Mouse (Mus musculus) stomach, postnatal 0 days (tissue): Measurements from ENCODE around the gene Luc7l3. TPM values are rescaled to one million over a fixed set of nuclear protein-coding genes. Genes with fewer than 3 reads are reported as not detected.

Experiments
- ATAC-seq: fragments of 200-750 bp; cut with Nextera tagmentation; 2 replicates; pipeline ENCODE4 v1.8.0; 2017; ENCODE audit not compliant: low FRiP score, low TSS enrichment
- DNase-seq: peaks from one replicate; pipeline ENCODE4 v3.0.0-alpha.2; 2016; ENCODE audit warnings: low spot score
- H3K27ac ChIP-seq: fragments of 300-500 bp; sonication (generic); replicated peaks from 2 replicates; pipeline ENCODE4 v1.5.1; 2014; ENCODE audit warnings: mild to moderate bottlenecking, control low read depth
- H3K27me3 ChIP-seq: fragments of 300-500 bp; sonication (generic); 2 replicates; pipeline ENCODE4 v1.6.1; 2014; ENCODE audit warnings: low read length; ENCODE audit not compliant: control insufficient read depth, insufficient read depth
- H3K36me3 ChIP-seq: fragments of 300-500 bp; sonication (generic); 2 replicates; pipeline ENCODE4 v1.6.1; 2014; ENCODE audit warnings: low read length, mixed read lengths; ENCODE audit not compliant: control insufficient read depth, insufficient read depth
- H3K4me1 ChIP-seq: fragments of 300-500 bp; sonication (generic); replicated peaks from 2 replicates; pipeline ENCODE4 v1.6.1; 2014; ENCODE audit warnings: antibody characterized with exemption; ENCODE audit not compliant: control insufficient read depth, insufficient read depth
- H3K4me2 ChIP-seq: fragments of 300-500 bp; sonication (generic); replicated peaks from 2 replicates; pipeline ENCODE4 v1.6.1; 2014; ENCODE audit warnings: low read depth, mild to moderate bottlenecking, control low read depth, moderate library complexity
- H3K4me3 ChIP-seq: fragments of 300-500 bp; sonication (generic); 2 replicates; pipeline ENCODE4 v1.5.1; 2014; ENCODE audit warnings: low read depth, low read length, control low read depth
- H3K9ac ChIP-seq: fragments of 300-500 bp; sonication (generic); 2 replicates; pipeline ENCODE4 v1.6.1; 2014; ENCODE audit warnings: mild to moderate bottlenecking, low read length, control low read depth, mixed read lengths
- H3K9me3 ChIP-seq: fragments of 300-500 bp; sonication (generic); 2 replicates; pipeline ENCODE4 v1.6.1; 2016; ENCODE audit warnings: low read length; ENCODE audit not compliant: control insufficient read depth
- CTCF ChIP-seq: IDR thresholded peaks from 2 replicates; pipeline ENCODE4 v1.5.1; 2016; ENCODE audit warnings: antibody characterized with exemption, low read depth, mild to moderate bottlenecking, moderate library complexity
- EP300 ChIP-seq: optimal IDR thresholded peaks from 2 replicates; pipeline ENCODE3; 2016; ENCODE audit warnings: antibody characterized with exemption
- WGBS: fragments of 180-500 bp; shearing (Covaris S2); extraction: QIAGEN DNeasy Blood & Tissue Kit; methylation state at CpG from one replicate; pipeline ENCODE4 v1.1.7; 2014; 5-methylcytosine and 5-hydroxymethylcytosine counted together
- polyA plus RNA-seq: library from polyadenylated mRNA; unstranded; fragments of >200 nt; fragmentation: Nextera tagmentation; extraction: Ambion mirVana; gene quantifications from 2 replicates; pipeline ENCODE4 v1.2.1, GENCODE M21; 2015

Gene Luc7l3
- polyA plus RNA-seq, 1 experiment from 2014 or later = 50.0 TPM

- no peak overlapping the region for H3K9ac ChIP-seq
- H3K36me3 ChIP-seq = peaks cover 3% of the 10 kb centered on the region; the same call in 1 of the 2 replicates
- 42% methylated on average over 10 of the region's 10 CpGs for WGBS
- no peak overlapping the region for H3K4me2 ChIP-seq
- no peaks in the 10 kb centered on the region for H3K27me3 ChIP-seq
- DNase-seq (peak; percentile 64), ATAC-seq (peak; percentile 59)
- peak overlapping the region; percentile 67 for H3K27ac ChIP-seq
- H3K4me1 ChIP-seq = peaks cover 9% of the 10 kb centered on the region
- H3K9me3 ChIP-seq = no peaks in the 10 kb centered on the region
- TF ChIP-seq CTCF = no peak
- no peak for TF ChIP-seq EP300
- no peak overlapping the region for H3K4me3 ChIP-seq
Measured at GRCm38 (mm10) chr11:94340948-94341933, 19.5 kb upstream of the Luc7l3 start.

GRCm38 (mm10) chr11:94339732-94340585, 18.2 kb upstream of the Luc7l3 start:
- Histone ChIP-seq H3K4me3 (no peak overlapping the region), H3K4me1 (0 out of 2 replicates have a peak, but pooled peaks cover 6% of the 10 kb centered on the region), H3K9ac (no peak overlapping the region), H3K36me3 (peaks cover 7% of the 10 kb centered on the region; the same call in 1 of the 2 replicates), H3K4me2 (no peak overlapping the region), H3K27ac (no peak overlapping the region), H3K27me3 (no peaks in the 10 kb centered on the region), H3K9me3 (no peaks in the 10 kb centered on the region)
- ATAC-seq = peak; percentile 61
- no peak for TF ChIP-seq EP300
- peak; percentile 86 for TF ChIP-seq CTCF
- WGBS = 55% methylated on average over 18 of the region's 18 CpGs
- DNase-seq = peak; percentile 60

GRCm38 (mm10) chr11:94338347-94338746, 16.6 kb upstream of the Luc7l3 start:
- no peak overlapping the region for H3K4me3 ChIP-seq
- no peak for DNase-seq
- no peak overlapping the region for H3K27ac ChIP-seq
- H3K4me1 ChIP-seq = 0 out of 2 replicates have a peak, but pooled peaks cover 6% of the 10 kb centered on the region
- H3K9me3 ChIP-seq = no peaks in the 10 kb centered on the region
- H3K4me2 ChIP-seq = no peak overlapping the region
- H3K36me3 ChIP-seq = peaks cover 7% of the 10 kb centered on the region; the same call in 1 of the 2 replicates
- H3K27me3 ChIP-seq = no peaks in the 10 kb centered on the region
- no peak overlapping the region for H3K9ac ChIP-seq
- no peak for ATAC-seq
- no peak for TF ChIP-seq EP300
- no peak for TF ChIP-seq CTCF
- 69% methylated on average over 2 of the region's 2 CpGs for WGBS

- Histone ChIP-seq H3K36me3 (peaks cover 7% of the 10 kb centered on the region; the same call in 1 of the 2 replicates), H3K4me1 (no peaks in the 10 kb centered on the region), H3K9me3 (no peaks in the 10 kb centered on the region), H3K9ac (no peak overlapping the region), H3K4me3 (no peak overlapping the region), H3K27ac (no peak overlapping the region), H3K27me3 (no peaks in the 10 kb centered on the region), H3K4me2 (no peak overlapping the region)
- no peak for TF ChIP-seq CTCF
- TF ChIP-seq EP300 = no peak
- no peak for ATAC-seq
- no peak for DNase-seq
Measured at GRCm38 (mm10) chr11:94336551-94336950, 14.8 kb upstream of the Luc7l3 start.

GRCm38 (mm10) chr11:94334386-94334968, 12.7 kb upstream of the Luc7l3 start:
- H3K27me3 ChIP-seq = no peaks in the 10 kb centered on the region
- peaks cover 7% of the 10 kb centered on the region; the same call in 1 of the 2 replicates for H3K36me3 ChIP-seq
- DNase-seq (no peak), ATAC-seq (peak; percentile 33; the same call in 1 of the 2 replicates)
- no peak for TF ChIP-seq EP300
- no peak for TF ChIP-seq CTCF
- no peak overlapping the region for H3K9ac ChIP-seq
- H3K27ac ChIP-seq = no peak overlapping the region
- WGBS = 67% methylated on average over 8 of the region's 8 CpGs
- no peak overlapping the region for H3K4me3 ChIP-seq
- H3K4me1 ChIP-seq = no peaks in the 10 kb centered on the region
- no peaks in the 10 kb centered on the region for H3K9me3 ChIP-seq
- H3K4me2 ChIP-seq = no peak overlapping the region
